Comparison of ENCODE assay signal across 14 mouse cellular contexts in genomic region chr8:46414874-46415273, GRCm38 (mm10). TPM values are rescaled to one million over a fixed set of nuclear protein-coding genes. Genes with fewer than 3 reads are reported as not detected.
DNase-seq lines count a peak whose midpoint lies in the region; ATAC-seq and TF ChIP-seq lines count a peak whose summit lies in the region.
"Had no signal": no experiment of that assay in that cellular context is flagged by ENCODE, and none has a peak within 500 bp of the region (broad histone marks: within the 10 kb centered on the region; RNA-seq: fewer than 3 reads in every experiment).

No protein-coding gene starts in this region.

- 33% methylated on average over 6 of the region's 6 CpGs for WGBS in heart, embryonic 15.5 days
- 85% methylated on average over 6 of the region's 6 CpGs for WGBS in forebrain, postnatal 0 days

- H3K9ac ChIP-seq in heart, embryonic 15.5 days = no peak overlapping the region
- H3K9ac ChIP-seq in forebrain, postnatal 0 days = no peak overlapping the region
- H3K9ac ChIP-seq: hindbrain, embryonic 13.5 days; lung, embryonic 14.5 days; stomach, embryonic 15.5 days had no signal

- intact Hi-C loops in gastrocnemius, postnatal 14 days (cut with DNase I; ENCODE audit: low total_unique reads) = no loop called here

- peak overlapping the region; percentile 85 for H3K27ac ChIP-seq in heart, embryonic 15.5 days
- no peak overlapping the region for H3K27ac ChIP-seq in forebrain, postnatal 0 days (ENCODE audit: low read depth, low read length)
- H3K27ac ChIP-seq: hindbrain, embryonic 13.5 days; kidney, postnatal 0 days; stomach, embryonic 15.5 days had no signal

- H3K4me1 ChIP-seq in heart, embryonic 15.5 days (replicated peaks) = peaks cover 13% of the 10 kb centered on the region
- no peaks in the 10 kb centered on the region for H3K4me1 ChIP-seq in forebrain, postnatal 0 days (ENCODE audit: insufficient read depth)
- H3K4me1 ChIP-seq: hindbrain, embryonic 13.5 days; stomach, embryonic 15.5 days had no signal

- H3K36me3 ChIP-seq in heart, embryonic 15.5 days = no peaks in the 10 kb centered on the region
- H3K36me3 ChIP-seq in forebrain, postnatal 0 days (ENCODE audit: insufficient read depth) = no peaks in the 10 kb centered on the region
- H3K36me3 ChIP-seq: G1E; hindbrain, embryonic 13.5 days; stomach, embryonic 15.5 days had no signal

- H3K4me2 ChIP-seq in heart, embryonic 15.5 days = no peak overlapping the region
- H3K4me2 ChIP-seq in forebrain, postnatal 0 days (ENCODE audit: low read depth) = no peak overlapping the region
- H3K4me2 ChIP-seq: hindbrain, embryonic 13.5 days; lung, embryonic 14.5 days; stomach, embryonic 15.5 days had no signal

- peak; percentile 36 for DNase-seq in kidney, adult 11 months
- no peak for DNase-seq in kidney, postnatal 14 days
- DNase-seq in adrenal gland, adult 8-10 months = peak; percentile 48
- peak; percentile 18 for DNase-seq in gastrocnemius, postnatal 14 days
- DNase-seq in forebrain, postnatal 0 days = no peak
- no peak for DNase-seq in urinary bladder, postnatal 10 days (ENCODE audit: low spot score)
- DNase-seq: lung, embryonic 14.5 days; thymus, postnatal 4 days had no signal

- no peak for TF ChIP-seq CTCF in forebrain, postnatal 0 days (IDR thresholded peaks at IDR 0.05; ENCODE audit: low read depth)

- no peaks in the 10 kb centered on the region for H3K9me3 ChIP-seq in heart, embryonic 15.5 days (replicated peaks)
- H3K9me3 ChIP-seq in forebrain, postnatal 0 days (ENCODE audit: low read length) = no peaks in the 10 kb centered on the region
- H3K9me3 ChIP-seq: stomach, embryonic 15.5 days had no signal

- no peaks in the 10 kb centered on the region for H3K27me3 ChIP-seq in heart, embryonic 15.5 days
- H3K27me3 ChIP-seq in forebrain, postnatal 0 days (ENCODE audit: insufficient read depth, low read length) = no peaks in the 10 kb centered on the region
- H3K27me3 ChIP-seq: hindbrain, embryonic 13.5 days; stomach, embryonic 15.5 days had no signal

- ATAC-seq in heart, embryonic 15.5 days (replicated peaks; ENCODE audit: insufficient number of reproducible peaks, insufficient read depth, low FRiP score, low read depth) = peak; percentile 66; the same call in 1 of the 2 replicates
- ATAC-seq in forebrain, postnatal 0 days = no peak
- no peak for ATAC-seq in erythroid progenitor cell, adult 5-6 weeks (replicated peaks; ENCODE audit: low FRiP score, poor library complexity, severe bottlenecking)

- H3K4me3 ChIP-seq in heart, embryonic 15.5 days = no peak overlapping the region
- H3K4me3 ChIP-seq in forebrain, postnatal 0 days (ENCODE audit: low read depth, low read length) = no peak overlapping the region
- H3K4me3 ChIP-seq: hindbrain, embryonic 13.5 days; stomach, embryonic 15.5 days had no signal

RNA-seq across cellular contexts. Expression of gene Acsl1, which starts 56.0 kb away (rescaled TPM):
- total RNA-seq in adrenal gland, adult 8-10 months (2022) = 100 to 1,000 TPM; 168 to 361 (median 321) TPM
- total RNA-seq in gastrocnemius, postnatal 14 days (2021) = 100 to 1,000 TPM; 239 to 291 TPM
- polyA plus RNA-seq in heart, embryonic 15.5 days (2015; fragmentation: Nextera tagmentation; extraction: Ambion mirVana) = 53.7 and 59.9 TPM in 2 replicates
- 35.5 and 44.2 TPM in 2 replicates for total RNA-seq in forebrain, postnatal 0 days (2014; rRNA removed)
- polyA plus RNA-seq in forebrain, postnatal 0 days (2015; fragmentation: Nextera tagmentation; extraction: Ambion mirVana) = 20.4 and 26.2 TPM in 2 replicates
- 149 and 194 TPM in 2 replicates for total RNA-seq in erythroid progenitor cell, adult 5-6 weeks (2015; ENCODE audit: low replicate concordance)
- total RNA-seq in erythroid progenitor cell, adult 5-6 weeks (2017; ENCODE audit: low replicate concordance) = 172 and 291 TPM in 2 replicates

Comparison
In these comparisons a context has a peak if more than half of its experiments do, and no peak if none do; other contexts are left out.
1. DNase-seq: peak in kidney, adult 11 months (single experiment), adrenal gland, adult 8-10 months (single experiment) and gastrocnemius, postnatal 14 days (single experiment); none in kidney, postnatal 14 days (single experiment), forebrain, postnatal 0 days (single experiment) and urinary bladder, postnatal 10 days (single experiment).